Mouse (Mus musculus) intestine, postnatal 0 days (tissue): ENCODE results near the gene Prdx1. TPM values are rescaled to one million over a fixed set of nuclear protein-coding genes. Genes with fewer than 3 reads are reported as not detected.
"Not testable (repeated sequence)": the region's sequence is repeated elsewhere in the genome, so short reads cannot be mapped to it uniquely, and the experiment has no call there.

Experiments
- ATAC-seq: fragments of 200-750 bp; cut with Nextera tagmentation; 2 replicates; pipeline ENCODE4 v1.8.0; 2017; ENCODE audit warnings: mild to moderate bottlenecking, moderate TSS enrichment, moderate library complexity
- H3K27ac ChIP-seq: fragments of 300-500 bp; sonication (generic); 2 replicates; pipeline ENCODE4 v1.5.1; 2014; ENCODE audit warnings: mild to moderate bottlenecking, low read depth, low read length, moderate library complexity
- H3K27me3 ChIP-seq: fragments of 300-500 bp; sonication (generic); replicated peaks from 2 replicates; pipeline ENCODE4 v1.6.1; 2014; ENCODE audit warnings: low read length, mixed read lengths; ENCODE audit not compliant: control insufficient read depth, insufficient read depth
- H3K36me3 ChIP-seq: fragments of 300-500 bp; sonication (generic); 2 replicates; pipeline ENCODE4 v1.6.1; 2014; ENCODE audit warnings: mild to moderate bottlenecking, moderate library complexity; ENCODE audit not compliant: control insufficient read depth, insufficient read depth
- H3K4me1 ChIP-seq: fragments of 300-500 bp; sonication (generic); replicated peaks from 2 replicates; pipeline ENCODE4 v1.6.1; 2014; ENCODE audit warnings: antibody characterized with exemption, low read length, mixed read lengths; ENCODE audit not compliant: control insufficient read depth, insufficient read depth
- H3K4me2 ChIP-seq: fragments of 300-500 bp; sonication (generic); replicated peaks from 2 replicates; pipeline ENCODE4 v1.6.1; 2014; ENCODE audit warnings: low read depth, mild to moderate bottlenecking, moderate library complexity
- H3K4me3 ChIP-seq: fragments of 300-500 bp; sonication (generic); 2 replicates; pipeline ENCODE4 v1.5.1; 2014; ENCODE audit warnings: low read depth, low read length
- H3K9ac ChIP-seq: fragments of 300-500 bp; sonication (generic); 2 replicates; pipeline ENCODE4 v1.6.1; 2014; ENCODE audit warnings: mild to moderate bottlenecking, low read depth, low read length
- H3K9me3 ChIP-seq: fragments of 300-500 bp; sonication (generic); 2 replicates; pipeline ENCODE4 v1.6.1; 2016; ENCODE audit warnings: mixed run types; ENCODE audit not compliant: control insufficient read depth
- CTCF ChIP-seq: sonication (generic); IDR thresholded peaks from 2 replicates; pipeline ENCODE4 v1.5.1; 2016; ENCODE audit warnings: low read depth, mild to moderate bottlenecking, control low read depth, antibody characterized with exemption, moderate library complexity
- WGBS: fragments of 180-500 bp; shearing (Covaris S2); extraction: QIAGEN DNeasy Blood & Tissue Kit; methylation state at CpG from one replicate; pipeline ENCODE4 v1.1.7; 2014; 5-methylcytosine and 5-hydroxymethylcytosine counted together
- polyA plus RNA-seq: library from polyadenylated mRNA; unstranded; fragments of >200 nt; fragmentation: Nextera tagmentation; extraction: Ambion mirVana; gene quantifications from 2 replicates; pipeline ENCODE4 v1.2.1, GENCODE M21; 2015

Prdx1 gene
- polyA plus RNA-seq, 1 experiment from 2014 or later, result 1,265 TPM

DNA sequence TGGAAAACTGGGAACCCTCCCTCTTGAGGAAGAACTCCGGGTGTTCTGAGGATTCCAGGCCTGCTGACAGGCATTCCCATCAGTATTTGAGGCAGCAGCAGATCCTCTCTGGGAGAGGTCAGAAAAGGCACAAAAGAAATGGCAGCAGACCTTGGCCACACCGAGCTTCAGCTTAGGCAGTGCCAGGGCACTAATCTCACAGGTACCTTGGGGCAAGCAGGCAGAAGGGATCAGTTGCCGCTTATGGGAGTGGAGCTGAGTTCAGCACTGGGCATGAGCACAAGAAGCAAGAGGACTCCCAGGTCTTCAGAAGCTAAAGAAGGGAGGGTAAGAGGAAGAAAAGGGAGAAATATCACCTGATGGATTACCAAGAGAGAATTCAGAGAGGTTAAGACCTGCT, 27.4 kb upstream of the Prdx1 start:
- Histone ChIP-seq H3K4me1 (peaks cover 10% of the 10 kb centered on the region; the same call in 1 of the 2 replicates), H3K27me3 (no peaks in the 10 kb centered on the region), H3K36me3 (no peaks in the 10 kb centered on the region), H3K4me2 (no peak overlapping the region), H3K9ac (no peak overlapping the region), H3K4me3 (no peak overlapping the region), H3K27ac (no peak overlapping the region), H3K9me3 (no peaks in the 10 kb centered on the region)
- ATAC-seq, result no peak
- 51% methylated on average over 3 of the region's 3 CpGs for WGBS
- no peak for TF ChIP-seq CTCF

DNA sequence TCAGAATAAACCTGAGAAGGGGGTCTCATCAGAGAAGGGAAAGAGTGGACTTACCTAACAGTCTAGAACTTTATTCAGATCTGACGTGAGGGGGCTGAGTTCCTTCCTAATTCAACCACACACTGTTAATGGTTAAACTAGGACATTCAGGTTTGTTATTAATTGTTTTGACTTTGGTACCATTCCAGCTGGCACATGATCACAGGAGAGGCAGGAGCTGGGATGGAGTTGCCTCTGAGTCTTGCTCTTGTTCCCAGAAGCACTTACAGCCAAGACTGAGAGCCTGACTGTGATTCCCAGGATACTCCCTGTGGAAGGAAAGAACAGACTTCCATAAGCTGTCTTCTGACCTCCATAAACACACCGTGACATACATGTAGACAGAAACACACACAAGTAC, 25.9 kb upstream of the Prdx1 start:
- H3K4me2 ChIP-seq, result 0 out of 2 replicates have a peak overlapping the region, but pooled peaks have one; percentile 3
- H3K9me3 ChIP-seq, result no peaks in the 10 kb centered on the region
- H3K4me1 ChIP-seq, result peaks cover 10% of the 10 kb centered on the region; the same call in 1 of the 2 replicates
- no peak for TF ChIP-seq CTCF
- H3K27ac ChIP-seq, result peak overlapping the region; percentile 71; the same call in 1 of the 2 replicates
- no peaks in the 10 kb centered on the region for H3K27me3 ChIP-seq
- no peak overlapping the region for H3K4me3 ChIP-seq
- ATAC-seq, result no peak
- H3K9ac ChIP-seq, result no peak overlapping the region
- 25% methylated on average over 2 of the region's 2 CpGs for WGBS
- no peaks in the 10 kb centered on the region for H3K36me3 ChIP-seq

DNA sequence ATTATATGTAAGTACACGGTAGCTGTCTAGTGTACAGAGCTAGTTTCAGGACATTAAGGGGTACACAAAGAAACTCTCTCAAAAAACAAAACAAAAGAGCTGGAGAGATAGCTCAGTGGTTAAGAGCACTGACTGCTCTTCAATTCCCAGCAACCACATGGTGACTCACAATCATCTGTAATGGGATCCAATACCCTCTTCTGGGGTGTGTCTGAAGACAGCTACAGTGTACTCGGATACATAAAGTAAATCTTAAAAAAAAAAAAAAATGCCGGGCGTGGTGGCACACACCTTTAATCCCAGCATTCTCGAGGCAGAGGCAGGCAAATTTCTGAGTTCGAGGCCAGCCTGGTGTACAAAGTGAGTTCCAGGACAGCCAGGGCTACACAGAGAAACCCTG, 25.4 kb upstream of the Prdx1 start:
- H3K9ac ChIP-seq, H3K4me1 ChIP-seq, H3K27me3 ChIP-seq, H3K9me3 ChIP-seq, H3K4me3 ChIP-seq, H3K36me3 ChIP-seq, ATAC-seq, H3K4me2 ChIP-seq: not testable (repeated sequence)
- WGBS, result 51% methylated on average over 6 of the region's 6 CpGs
- H3K27ac ChIP-seq, result peak overlapping the region; percentile 71; the same call in 1 of the 2 replicates

DNA sequence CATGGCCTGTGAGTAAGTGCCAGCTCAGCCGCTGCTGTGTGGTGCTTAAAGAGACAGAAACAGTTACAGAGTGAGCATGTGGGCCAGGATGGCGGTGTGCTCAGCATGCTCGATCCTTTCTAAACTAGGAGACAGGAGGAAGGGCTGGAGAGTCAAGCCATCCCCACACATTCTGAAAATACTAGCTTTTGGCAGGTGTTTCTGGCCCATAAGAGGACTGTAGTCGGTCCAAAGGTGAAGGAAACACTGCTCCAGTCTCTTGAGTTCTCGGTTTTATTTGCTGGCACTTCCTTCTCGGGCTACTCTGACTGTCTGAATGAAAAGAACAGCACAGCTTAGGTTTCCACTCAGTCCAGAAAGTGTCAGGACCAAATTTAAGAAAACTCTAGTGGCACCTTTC, 24.5 kb upstream of the Prdx1 start:
- 0 out of 2 replicates have a peak overlapping the region, but pooled peaks have one; percentile 1 for H3K4me2 ChIP-seq
- peak overlapping the region; percentile 71 for H3K27ac ChIP-seq
- H3K9ac ChIP-seq, result no peak overlapping the region
- H3K36me3 ChIP-seq, result no peaks in the 10 kb centered on the region
- no peak overlapping the region for H3K4me3 ChIP-seq
- no peak for TF ChIP-seq CTCF
- WGBS, result 37% methylated on average over 6 of the region's 6 CpGs
- no peaks in the 10 kb centered on the region for H3K9me3 ChIP-seq
- peak; percentile 84 for ATAC-seq
- no peaks in the 10 kb centered on the region for H3K27me3 ChIP-seq
- H3K4me1 ChIP-seq, result peaks cover 7% of the 10 kb centered on the region; the same call in 1 of the 2 replicates

DNA sequence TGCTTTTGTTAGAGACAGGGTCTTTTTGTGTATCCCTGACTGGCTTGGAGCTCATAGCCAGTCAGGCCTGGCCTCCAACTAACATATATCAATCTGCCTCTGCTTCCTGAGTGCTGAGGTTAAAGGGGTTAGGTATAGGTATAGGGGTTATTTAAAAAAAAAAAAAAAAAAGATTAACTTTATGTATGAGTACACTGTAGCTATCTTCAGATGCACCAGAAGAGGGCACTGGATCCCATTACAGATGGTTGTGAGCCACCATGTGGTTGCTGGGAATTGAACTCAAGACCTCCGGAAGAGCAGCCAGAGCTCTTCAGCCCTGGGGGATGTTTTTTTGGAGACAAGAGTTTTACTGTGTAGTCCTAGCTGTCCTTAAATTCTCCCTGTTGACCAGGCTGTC, 23.3 kb upstream of the Prdx1 start:
- 96% methylated on average over 1 of the region's 1 CpGs for WGBS
- peaks cover 7% of the 10 kb centered on the region; the same call in 1 of the 2 replicates for H3K4me1 ChIP-seq
- H3K4me3 ChIP-seq, result no peak overlapping the region
- H3K36me3 ChIP-seq, result no peaks in the 10 kb centered on the region
- H3K27ac ChIP-seq, result no peak overlapping the region
- no peak overlapping the region for H3K4me2 ChIP-seq
- 0 out of 2 replicates have a peak, but pooled peaks have one; percentile 18 for TF ChIP-seq CTCF
- ATAC-seq, result no peak
- H3K27me3 ChIP-seq, result no peaks in the 10 kb centered on the region
- no peaks in the 10 kb centered on the region for H3K9me3 ChIP-seq
- no peak overlapping the region for H3K9ac ChIP-seq

DNA sequence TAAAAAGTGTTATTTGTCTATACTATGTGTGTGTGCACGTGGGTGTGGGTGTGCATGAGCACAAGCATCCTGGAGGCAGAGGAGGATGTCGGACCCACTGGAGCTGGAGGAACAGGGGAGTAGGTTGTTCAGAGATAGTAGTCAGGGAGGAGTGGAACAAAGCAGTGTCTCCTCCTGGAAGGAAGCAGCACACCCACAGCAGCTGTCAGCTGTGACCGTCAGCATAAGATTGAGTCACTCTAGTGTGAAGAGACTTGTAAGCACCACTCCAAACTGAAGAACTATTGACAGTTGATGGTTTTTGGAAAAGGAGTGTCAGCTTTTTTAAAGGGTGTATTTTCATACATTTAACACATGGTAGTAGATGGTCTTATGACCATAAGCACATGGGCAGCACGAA, 18.7 kb upstream of the Prdx1 start:
- H3K4me1 ChIP-seq, result 0 out of 2 replicates have a peak, but pooled peaks cover 3% of the 10 kb centered on the region
- no peak overlapping the region for H3K27ac ChIP-seq
- H3K4me2 ChIP-seq, result no peak overlapping the region
- no peak overlapping the region for H3K4me3 ChIP-seq
- TF ChIP-seq CTCF, result no peak
- ATAC-seq, result no peak
- H3K36me3 ChIP-seq, result no peaks in the 10 kb centered on the region
- H3K9me3 ChIP-seq, result no peaks in the 10 kb centered on the region
- WGBS, result 60% methylated on average over 4 of the region's 4 CpGs
- H3K27me3 ChIP-seq, result no peaks in the 10 kb centered on the region
- H3K9ac ChIP-seq, result no peak overlapping the region

DNA sequence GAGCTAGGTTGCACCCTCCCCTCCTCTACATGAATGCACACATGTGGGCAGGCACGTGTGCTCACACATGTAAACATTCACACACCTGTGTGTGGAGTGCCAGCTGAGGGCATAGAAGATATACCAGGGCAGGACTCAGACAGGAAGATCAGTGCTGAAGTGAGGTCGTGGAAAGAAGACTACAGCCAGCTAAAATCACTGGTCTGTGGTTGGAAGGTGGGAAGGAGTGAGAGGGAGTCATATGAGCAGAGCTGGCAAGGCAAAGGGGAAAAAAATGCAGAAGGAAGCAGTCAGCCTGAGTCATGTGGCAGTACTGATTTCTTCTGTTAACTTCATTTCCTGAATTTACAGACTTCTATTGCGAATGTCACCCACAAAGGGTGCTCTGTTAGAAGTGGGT, 17.2 kb upstream of the Prdx1 start:
- WGBS, result 33% methylated on average over 3 of the region's 3 CpGs
- Histone ChIP-seq H3K27ac (no peak overlapping the region), H3K9ac (0 out of 2 replicates have a peak overlapping the region, but pooled peaks have one; percentile 17), H3K36me3 (no peaks in the 10 kb centered on the region), H3K4me3 (no peak overlapping the region), H3K27me3 (no peaks in the 10 kb centered on the region), H3K4me1 (0 out of 2 replicates have a peak, but pooled peaks cover 5% of the 10 kb centered on the region), H3K4me2 (no peak overlapping the region), H3K9me3 (no peaks in the 10 kb centered on the region)
- no peak for ATAC-seq
- TF ChIP-seq CTCF, result no peak
